Mouse (Mus musculus): ENCODE data around the gene Shroom3. TPM values are rescaled to one million over a fixed set of nuclear protein-coding genes. Genes with fewer than 3 reads are reported as not detected.

Shroom3 gene
- polyA plus RNA-seq, 1 experiment from 2014 or later = not detected

GRCm38 (mm10) chr5:92857177-92857576 lies 173.9 kb downstream of the Shroom3 start:
- no peak overlapping the region for H3K4me3 ChIP-seq (ENCODE audit: inconsistent target)
- no peaks in the 10 kb centered on the region for H3K79me2 ChIP-seq (ENCODE audit: inconsistent target)
- 86% methylated on average over 7 of the region's 7 CpGs for WGBS (ENCODE audit: missing documents)
- no peak overlapping the region for H3K27ac ChIP-seq
- H3K36me3 ChIP-seq (ENCODE audit: inconsistent target) = no peaks in the 10 kb centered on the region

GRCm38 (mm10) chr5:92858104-92858503 lies 174.9 kb downstream of the Shroom3 start:
- H3K79me2 ChIP-seq (ENCODE audit: inconsistent target) = no peaks in the 10 kb centered on the region
- no peak overlapping the region for H3K4me3 ChIP-seq (ENCODE audit: inconsistent target)
- H3K36me3 ChIP-seq (ENCODE audit: inconsistent target) = no peaks in the 10 kb centered on the region
- WGBS (ENCODE audit: missing documents) = 71% methylated on average over 3 of the region's 3 CpGs
- H3K27ac ChIP-seq = no peak overlapping the region

- Histone ChIP-seq H3K4me3 (ENCODE audit: inconsistent target) (no peak overlapping the region), H3K36me3 (ENCODE audit: inconsistent target) (no peaks in the 10 kb centered on the region), H3K79me2 (ENCODE audit: inconsistent target) (no peaks in the 10 kb centered on the region), H3K27ac (no peak overlapping the region)
- WGBS (ENCODE audit: missing documents) = 95% methylated on average over 4 of the region's 4 CpGs
Measured at GRCm38 (mm10) chr5:92858576-92858975, 175.3 kb downstream of the Shroom3 start.

GRCm38 (mm10) chr5:92861416-92862112 lies 178.3 kb downstream of the Shroom3 start:
- H3K4me3 ChIP-seq (ENCODE audit: inconsistent target) = no peak overlapping the region
- WGBS (ENCODE audit: missing documents) = 87% methylated on average over 10 of the region's 10 CpGs
- H3K79me2 ChIP-seq (ENCODE audit: inconsistent target) = no peaks in the 10 kb centered on the region
- H3K27ac ChIP-seq = no peak overlapping the region
- H3K36me3 ChIP-seq (ENCODE audit: inconsistent target) = no peaks in the 10 kb centered on the region

- H3K79me2 ChIP-seq (ENCODE audit: inconsistent target) = no peaks in the 10 kb centered on the region
- no peaks in the 10 kb centered on the region for H3K36me3 ChIP-seq (ENCODE audit: inconsistent target)
- 90% methylated on average over 4 of the region's 4 CpGs for WGBS (ENCODE audit: missing documents)
- H3K4me3 ChIP-seq (ENCODE audit: inconsistent target) = no peak overlapping the region
- H3K27ac ChIP-seq = no peak overlapping the region
Measured at GRCm38 (mm10) chr5:92865090-92865489, 181.9 kb downstream of the Shroom3 start.

- 23% methylated on average over 8 of the region's 8 CpGs for WGBS (ENCODE audit: missing documents)
- H3K27ac ChIP-seq = no peak overlapping the region
- H3K4me3 ChIP-seq (ENCODE audit: inconsistent target) = no peak overlapping the region
- H3K79me2 ChIP-seq (ENCODE audit: inconsistent target) = no peaks in the 10 kb centered on the region
- no peaks in the 10 kb centered on the region for H3K36me3 ChIP-seq (ENCODE audit: inconsistent target)
Measured at GRCm38 (mm10) chr5:92866546-92866945, 183.3 kb downstream of the Shroom3 start.

- no peaks in the 10 kb centered on the region for H3K79me2 ChIP-seq (ENCODE audit: inconsistent target)
- 88% methylated on average over 4 of the region's 4 CpGs for WGBS (ENCODE audit: missing documents)
- H3K36me3 ChIP-seq (ENCODE audit: inconsistent target) = no peaks in the 10 kb centered on the region
- no peak overlapping the region for H3K27ac ChIP-seq
- no peak overlapping the region for H3K4me3 ChIP-seq (ENCODE audit: inconsistent target)
Measured at GRCm38 (mm10) chr5:92867253-92867652, 184.0 kb downstream of the Shroom3 start.

GRCm38 (mm10) chr5:92868231-92868630 lies 185.0 kb downstream of the Shroom3 start:
- Histone ChIP-seq H3K27ac (no peak overlapping the region), H3K4me3 (ENCODE audit: inconsistent target) (no peak overlapping the region), H3K36me3 (ENCODE audit: inconsistent target) (no peaks in the 10 kb centered on the region), H3K79me2 (ENCODE audit: inconsistent target) (no peaks in the 10 kb centered on the region)
- 85% methylated on average over 2 of the region's 2 CpGs for WGBS (ENCODE audit: missing documents)

- H3K79me2 ChIP-seq (ENCODE audit: inconsistent target) = no peaks in the 10 kb centered on the region
- H3K4me3 ChIP-seq (ENCODE audit: inconsistent target) = no peak overlapping the region
- 63% methylated on average over 2 of the region's 3 CpGs for WGBS (ENCODE audit: missing documents)
- H3K27ac ChIP-seq = no peak overlapping the region
- H3K36me3 ChIP-seq (ENCODE audit: inconsistent target) = no peaks in the 10 kb centered on the region
Measured at GRCm38 (mm10) chr5:92871048-92871447, 187.8 kb downstream of the Shroom3 start.

GRCm38 (mm10) chr5:92872182-92872581 lies 188.9 kb downstream of the Shroom3 start:
- Histone ChIP-seq H3K79me2 (ENCODE audit: inconsistent target) (no peaks in the 10 kb centered on the region), H3K36me3 (ENCODE audit: inconsistent target) (no peaks in the 10 kb centered on the region), H3K27ac (no peak overlapping the region), H3K4me3 (ENCODE audit: inconsistent target) (no peak overlapping the region)
- WGBS (ENCODE audit: missing documents) = 86% methylated on average over 4 of the region's 4 CpGs

- H3K4me3 ChIP-seq (ENCODE audit: inconsistent target) = no peak overlapping the region
- no peaks in the 10 kb centered on the region for H3K36me3 ChIP-seq (ENCODE audit: inconsistent target)
- H3K79me2 ChIP-seq (ENCODE audit: inconsistent target) = no peaks in the 10 kb centered on the region
- 79% methylated on average over 2 of the region's 2 CpGs for WGBS (ENCODE audit: missing documents)
- no peak overlapping the region for H3K27ac ChIP-seq
Measured at GRCm38 (mm10) chr5:92872991-92873390, 189.8 kb downstream of the Shroom3 start.

GRCm38 (mm10) chr5:92873518-92873917 lies 190.3 kb downstream of the Shroom3 start:
- Histone ChIP-seq H3K36me3 (ENCODE audit: inconsistent target) (no peaks in the 10 kb centered on the region), H3K27ac (no peak overlapping the region), H3K4me3 (ENCODE audit: inconsistent target) (no peak overlapping the region)

GRCm38 (mm10) chr5:92875836-92876235 lies 192.6 kb downstream of the Shroom3 start:
- Histone ChIP-seq H3K36me3 (ENCODE audit: inconsistent target) (no peaks in the 10 kb centered on the region), H3K79me2 (ENCODE audit: inconsistent target) (no peaks in the 10 kb centered on the region), H3K4me3 (ENCODE audit: inconsistent target) (no peak overlapping the region), H3K27ac (no peak overlapping the region)
- WGBS (ENCODE audit: missing documents) = 92% methylated on average over 10 of the region's 10 CpGs

More at GRCm38 (mm10) chr5:92873518-92873917, 190.3 kb downstream of the Shroom3 start:
- no peaks in the 10 kb centered on the region for H3K79me2 ChIP-seq (ENCODE audit: inconsistent target)

GRCm38 (mm10) chr5:92877104-92877503 lies 193.9 kb downstream of the Shroom3 start:
- no peak overlapping the region for H3K27ac ChIP-seq
- no peaks in the 10 kb centered on the region for H3K79me2 ChIP-seq (ENCODE audit: inconsistent target)
- H3K36me3 ChIP-seq (ENCODE audit: inconsistent target) = no peaks in the 10 kb centered on the region
- 89% methylated on average over 3 of the region's 3 CpGs for WGBS (ENCODE audit: missing documents)
- no peak overlapping the region for H3K4me3 ChIP-seq (ENCODE audit: inconsistent target)

- no peaks in the 10 kb centered on the region for H3K79me2 ChIP-seq (ENCODE audit: inconsistent target)
- WGBS (ENCODE audit: missing documents) = 100% methylated on average over 2 of the region's 2 CpGs
- H3K27ac ChIP-seq = no peak overlapping the region
- H3K4me3 ChIP-seq (ENCODE audit: inconsistent target) = no peak overlapping the region
- H3K36me3 ChIP-seq (ENCODE audit: inconsistent target) = no peaks in the 10 kb centered on the region
Measured at GRCm38 (mm10) chr5:92880393-92880792, 197.2 kb downstream of the Shroom3 start.

- no peak overlapping the region for H3K27ac ChIP-seq
- H3K79me2 ChIP-seq (ENCODE audit: inconsistent target) = no peaks in the 10 kb centered on the region
- H3K36me3 ChIP-seq (ENCODE audit: inconsistent target) = no peaks in the 10 kb centered on the region
- 96% methylated on average over 4 of the region's 4 CpGs for WGBS (ENCODE audit: missing documents)
- no peak overlapping the region for H3K4me3 ChIP-seq (ENCODE audit: inconsistent target)
Measured at GRCm38 (mm10) chr5:92880893-92881292, 197.7 kb downstream of the Shroom3 start.

Data from macrophage (primary cell).